Mouse (Mus musculus): ENCODE measurements around the gene Fam170b. TPM values are rescaled to one million over a fixed set of nuclear protein-coding genes. Genes with fewer than 3 reads are reported as not detected.

The Fam170b gene
- polyA plus RNA-seq (2012; rRNA removed): not detected in 2 replicates

DNA sequence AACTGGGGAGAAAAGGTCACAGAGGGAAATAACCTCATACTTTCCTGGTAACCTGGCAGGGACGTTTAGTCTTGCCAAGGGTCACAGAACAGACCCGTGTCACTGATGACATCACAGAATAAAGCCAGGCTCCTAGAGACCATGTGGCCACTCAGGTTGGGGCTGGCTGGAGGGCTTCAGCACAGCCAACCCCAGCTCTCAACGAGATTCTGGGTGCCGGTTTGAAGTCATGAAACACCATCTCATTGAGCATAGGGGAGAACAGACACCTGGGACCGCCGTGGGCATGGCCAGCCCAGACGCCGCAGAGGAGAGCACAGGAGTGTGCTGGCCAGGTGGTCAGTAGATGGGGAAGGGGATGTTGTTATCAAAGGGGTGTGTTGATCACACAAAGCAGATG is at the start of gene Fam170b:
Fam170b (plus strand) TSS at position 116 of the 400 bp plus-strand sequence.
- 84% methylated on average over 8 of the region's 8 CpGs for WGBS
- TF ChIP-seq CTCF (IDR thresholded peaks at IDR 0.05; ENCODE audit: borderline replicate concordance, insufficient read depth, low read depth, low read length) (no peak), POLR2A (IDR thresholded peaks at IDR 0.05; ENCODE audit: borderline replicate concordance, insufficient read depth, low read length) (no peak)
- H3K4me1 ChIP-seq (ENCODE audit: control insufficient read depth, insufficient read depth, low read length): no peaks in the 10 kb centered on the region
- H3K4me3 ChIP-seq (replicated peaks; ENCODE audit: insufficient read depth, low read depth, low read length): no peak within 1 kb of the TSS
- H3K27me3 ChIP-seq (ENCODE audit: control insufficient read depth, insufficient read depth, low read length): no peaks in the 10 kb centered on the region; the same call in 1 of the 2 replicates
- H3K27ac ChIP-seq (ENCODE audit: insufficient read depth, low read length): no peak within 1 kb of the TSS
- no peak for DNase-seq

DNA sequence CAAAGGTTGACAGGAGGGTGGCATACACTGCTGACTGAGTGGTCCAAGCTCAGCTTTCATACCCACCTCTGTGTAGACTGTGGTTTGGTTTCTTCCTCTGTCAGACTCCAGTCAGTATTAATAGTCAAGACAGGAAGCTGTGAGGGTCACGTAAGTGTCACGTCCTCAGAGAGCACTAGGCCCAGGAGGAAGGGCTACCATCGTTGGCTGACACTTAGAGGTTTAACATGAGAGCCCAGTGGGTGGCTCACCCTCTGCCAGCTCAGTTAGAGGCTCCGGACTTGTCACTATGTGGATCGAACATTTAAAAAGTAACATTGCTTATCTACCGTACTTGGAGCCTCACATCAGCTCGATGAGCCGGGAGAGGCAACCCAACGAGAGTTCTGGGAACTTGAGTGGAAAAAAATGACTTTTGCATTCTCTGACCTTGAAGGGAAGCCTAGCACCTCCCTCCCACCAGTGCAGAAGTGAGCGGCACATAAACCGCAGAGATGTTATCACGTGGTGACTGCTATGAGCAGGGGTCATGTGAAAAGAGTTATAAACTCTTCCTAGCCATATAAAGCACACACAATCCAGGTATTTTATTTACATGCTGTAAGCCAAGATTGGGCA is 49.5 kb upstream of the Fam170b start:
- Histone ChIP-seq H3K4me1 (ENCODE audit: control insufficient read depth, insufficient read depth, low read length) (no peaks in the 10 kb centered on the region), H3K27me3 (ENCODE audit: control insufficient read depth, insufficient read depth, low read length) (no peaks in the 10 kb centered on the region), H3K4me3 (replicated peaks; ENCODE audit: insufficient read depth, low read depth, low read length) (no peak overlapping the region), H3K27ac (ENCODE audit: insufficient read depth, low read length) (no peak overlapping the region)
- TF ChIP-seq POLR2A (IDR thresholded peaks at IDR 0.05; ENCODE audit: borderline replicate concordance, insufficient read depth, low read length) (no peak), CTCF (IDR thresholded peaks at IDR 0.05; ENCODE audit: borderline replicate concordance, insufficient read depth, low read depth, low read length) (no peak)
- DNase-seq: no peak
- WGBS: 65% methylated on average over 12 of the region's 12 CpGs

DNA sequence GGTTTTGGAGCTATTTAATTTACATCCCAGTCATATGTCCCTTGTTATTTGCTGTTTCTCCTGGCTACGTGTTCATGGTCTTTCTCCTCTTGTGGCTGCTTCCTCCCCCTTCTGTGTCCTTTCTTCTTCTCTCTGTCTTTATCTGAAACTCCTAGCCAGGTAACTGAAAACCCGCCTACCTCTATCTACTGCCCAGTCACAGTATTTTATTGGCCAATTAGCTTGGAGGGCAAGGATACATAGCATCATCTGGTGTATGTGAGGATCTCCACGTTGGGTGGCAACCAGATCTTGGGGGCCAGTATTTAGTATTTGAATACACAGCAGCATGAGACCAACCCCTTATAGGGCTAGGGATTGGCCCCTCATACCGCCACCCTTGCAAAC is 49.0 kb upstream of the Fam170b start:
- WGBS: 78% methylated on average over 4 of the region's 4 CpGs
- Histone ChIP-seq H3K27ac (ENCODE audit: insufficient read depth, low read length) (no peak overlapping the region), H3K4me3 (replicated peaks; ENCODE audit: insufficient read depth, low read depth, low read length) (no peak overlapping the region), H3K27me3 (ENCODE audit: control insufficient read depth, insufficient read depth, low read length) (no peaks in the 10 kb centered on the region), H3K4me1 (ENCODE audit: control insufficient read depth, insufficient read depth, low read length) (no peaks in the 10 kb centered on the region)
- no peak for TF ChIP-seq POLR2A (IDR thresholded peaks at IDR 0.05; ENCODE audit: borderline replicate concordance, insufficient read depth, low read length)
- no peak for TF ChIP-seq CTCF (IDR thresholded peaks at IDR 0.05; ENCODE audit: borderline replicate concordance, insufficient read depth, low read depth, low read length)
- DNase-seq: no peak

DNA sequence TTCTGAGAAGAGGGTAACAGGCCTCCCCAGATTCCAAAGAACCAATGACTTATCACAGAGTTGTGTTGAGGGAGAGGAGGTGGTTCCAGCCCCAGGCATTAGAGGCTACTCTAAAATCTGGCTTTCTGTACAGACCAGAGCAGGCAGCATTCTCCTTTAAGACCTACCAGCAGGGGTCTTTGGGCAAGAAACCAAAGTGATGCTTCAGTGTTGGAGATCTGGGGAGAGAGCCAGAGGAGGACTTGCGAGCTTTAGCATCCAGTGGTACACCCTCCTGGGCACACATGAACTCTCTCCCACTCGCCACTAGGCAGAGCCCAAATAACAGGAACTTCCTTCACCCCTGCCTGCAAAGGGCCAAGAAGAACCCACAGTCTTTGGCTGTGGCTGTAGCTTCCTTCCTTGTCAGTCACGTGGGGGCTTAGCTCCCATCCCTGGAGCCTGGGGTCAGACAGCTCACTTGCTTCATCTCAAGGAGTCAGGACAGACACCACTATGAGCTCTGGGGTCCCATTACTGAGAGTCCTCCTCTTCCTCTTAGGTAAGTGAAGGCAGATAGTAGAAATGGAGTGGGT is 48.1 kb upstream of the Fam170b start, which contains the start of gene Tmem273:
Tmem273 (plus strand) TSS at position 408 of the 575 bp plus-strand sequence.
- Histone ChIP-seq H3K4me1 (ENCODE audit: control insufficient read depth, insufficient read depth, low read length) (no peaks in the 10 kb centered on the region), H3K27ac (ENCODE audit: insufficient read depth, low read length) (no peak within 1 kb of the TSS), H3K4me3 (replicated peaks; ENCODE audit: insufficient read depth, low read depth, low read length) (no peak within 1 kb of the TSS), H3K27me3 (ENCODE audit: control insufficient read depth, insufficient read depth, low read length) (no peaks in the 10 kb centered on the region)
- TF ChIP-seq CTCF (IDR thresholded peaks at IDR 0.05; ENCODE audit: borderline replicate concordance, insufficient read depth, low read depth, low read length): no peak
- DNase-seq: no peak
- 27% methylated on average over 3 of the region's 3 CpGs for WGBS

DNA sequence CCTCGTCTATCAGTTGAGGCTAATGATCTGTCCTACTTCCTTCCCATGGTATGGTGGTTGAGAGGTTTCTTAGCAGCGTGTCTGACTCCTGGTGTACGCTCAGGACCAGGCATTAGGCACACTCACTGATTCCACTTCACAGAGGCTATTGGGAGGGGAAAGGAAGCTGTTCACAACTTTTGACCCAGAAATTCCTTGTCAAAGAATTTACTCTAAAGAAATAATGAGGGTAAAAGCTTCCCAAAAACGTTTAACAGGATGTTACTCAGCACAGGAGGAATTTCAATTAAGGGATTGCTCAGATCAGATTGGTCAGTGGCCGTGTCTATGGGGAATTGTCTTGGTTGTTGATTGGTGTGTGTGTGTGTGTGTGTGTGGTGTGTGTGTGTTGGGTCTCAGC is 46.1 kb upstream of the Fam170b start:
- WGBS: 68% methylated on average over 5 of the region's 5 CpGs
- Histone ChIP-seq H3K4me3 (replicated peaks; ENCODE audit: insufficient read depth, low read depth, low read length) (no peak overlapping the region), H3K27me3 (ENCODE audit: control insufficient read depth, insufficient read depth, low read length) (no peaks in the 10 kb centered on the region), H3K27ac (ENCODE audit: insufficient read depth, low read length) (no peak overlapping the region), H3K4me1 (ENCODE audit: control insufficient read depth, insufficient read depth, low read length) (no peaks in the 10 kb centered on the region)
- no peak for DNase-seq
- TF ChIP-seq CTCF (IDR thresholded peaks at IDR 0.05; ENCODE audit: borderline replicate concordance, insufficient read depth, low read depth, low read length): no peak
- no peak for TF ChIP-seq POLR2A (IDR thresholded peaks at IDR 0.05; ENCODE audit: borderline replicate concordance, insufficient read depth, low read length)

DNA sequence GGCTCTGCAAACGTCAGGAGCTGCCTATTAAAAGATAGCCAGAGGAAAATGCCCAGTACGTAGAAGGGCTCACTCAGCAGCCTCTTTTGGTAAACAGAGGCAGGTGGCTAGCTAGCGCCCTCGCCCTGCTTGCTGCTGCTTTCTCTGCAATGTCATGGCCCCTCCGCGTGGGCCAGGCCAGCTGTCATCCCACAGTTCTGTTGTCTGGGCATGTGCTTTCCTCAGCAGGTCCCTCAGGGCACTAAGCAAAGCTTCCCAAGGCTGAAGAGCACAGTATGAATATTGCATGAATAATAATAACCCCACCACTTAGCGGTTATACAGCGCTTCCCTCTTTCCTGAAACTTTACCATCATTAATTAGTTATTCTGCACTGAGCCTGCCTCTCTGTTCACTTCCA is 37.4 kb upstream of the Fam170b start:
- Histone ChIP-seq H3K27me3 (ENCODE audit: control insufficient read depth, insufficient read depth, low read length) (no peaks in the 10 kb centered on the region), H3K27ac (ENCODE audit: insufficient read depth, low read length) (no peak overlapping the region), H3K4me3 (replicated peaks; ENCODE audit: insufficient read depth, low read depth, low read length) (no peak overlapping the region), H3K4me1 (ENCODE audit: control insufficient read depth, insufficient read depth, low read length) (no peaks in the 10 kb centered on the region)
- 47% methylated on average over 8 of the region's 8 CpGs for WGBS
- no peak for TF ChIP-seq POLR2A (IDR thresholded peaks at IDR 0.05; ENCODE audit: borderline replicate concordance, insufficient read depth, low read length)
- no peak for TF ChIP-seq CTCF (IDR thresholded peaks at IDR 0.05; ENCODE audit: borderline replicate concordance, insufficient read depth, low read depth, low read length)
- DNase-seq: no peak

DNA sequence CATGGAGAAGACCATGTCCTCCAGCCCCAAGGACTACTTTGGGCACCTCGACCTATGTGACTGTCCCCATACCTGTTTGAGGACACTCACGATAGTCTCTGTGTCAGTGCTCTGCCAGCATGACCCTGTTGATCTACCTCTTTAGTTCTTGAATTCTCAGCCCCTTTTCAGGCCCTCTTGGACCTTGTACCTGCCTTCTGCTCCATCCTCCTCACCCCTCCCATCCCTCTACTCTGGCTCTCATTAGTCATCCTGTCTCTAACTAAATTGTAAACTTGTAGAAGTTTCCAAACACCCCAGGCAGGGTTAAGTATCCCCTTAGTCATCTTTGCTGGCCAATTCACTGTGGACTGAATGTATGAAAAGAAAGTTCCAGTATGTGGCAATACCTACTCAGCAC is 36.0 kb upstream of the Fam170b start:
- Histone ChIP-seq H3K27me3 (ENCODE audit: control insufficient read depth, insufficient read depth, low read length) (no peaks in the 10 kb centered on the region), H3K27ac (ENCODE audit: insufficient read depth, low read length) (no peak overlapping the region), H3K4me1 (ENCODE audit: control insufficient read depth, insufficient read depth, low read length) (no peaks in the 10 kb centered on the region), H3K4me3 (replicated peaks; ENCODE audit: insufficient read depth, low read depth, low read length) (no peak overlapping the region)
- no peak for TF ChIP-seq CTCF (IDR thresholded peaks at IDR 0.05; ENCODE audit: borderline replicate concordance, insufficient read depth, low read depth, low read length)
- TF ChIP-seq POLR2A (IDR thresholded peaks at IDR 0.05; ENCODE audit: borderline replicate concordance, insufficient read depth, low read length): no peak
- 84% methylated on average over 2 of the region's 2 CpGs for WGBS
- DNase-seq: no peak

DNA sequence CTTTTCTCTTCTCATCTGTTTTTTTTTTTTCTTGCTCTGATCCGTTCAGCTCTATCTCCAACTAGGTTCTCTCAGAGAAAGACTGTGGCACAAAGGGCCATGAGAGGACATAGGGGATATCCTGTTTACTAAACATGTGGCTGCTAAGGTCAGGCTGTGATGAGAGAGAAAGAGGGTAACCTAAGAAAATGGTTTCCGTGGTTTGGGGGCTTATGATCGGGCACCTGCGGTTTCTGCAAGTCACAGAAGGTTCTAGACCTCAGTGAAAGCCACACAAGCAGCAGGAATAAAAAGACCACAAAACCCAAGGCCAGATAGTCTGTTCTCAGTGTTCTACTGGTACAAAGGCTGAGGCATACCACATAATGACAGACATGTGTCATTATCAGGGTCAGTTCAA is 35.4 kb upstream of the Fam170b start:
- no peaks in the 10 kb centered on the region for H3K27me3 ChIP-seq (ENCODE audit: control insufficient read depth, insufficient read depth, low read length)
- no peak overlapping the region for H3K4me3 ChIP-seq (replicated peaks; ENCODE audit: insufficient read depth, low read depth, low read length)
- 81% methylated on average over 4 of the region's 4 CpGs for WGBS
- DNase-seq: no peak
- H3K4me1 ChIP-seq (ENCODE audit: control insufficient read depth, insufficient read depth, low read length): no peaks in the 10 kb centered on the region
- TF ChIP-seq POLR2A (IDR thresholded peaks at IDR 0.05; ENCODE audit: borderline replicate concordance, insufficient read depth, low read length): no peak
- TF ChIP-seq CTCF (IDR thresholded peaks at IDR 0.05; ENCODE audit: borderline replicate concordance, insufficient read depth, low read depth, low read length): no peak
- no peak overlapping the region for H3K27ac ChIP-seq (ENCODE audit: insufficient read depth, low read length)
